In the genomic region with DNA sequence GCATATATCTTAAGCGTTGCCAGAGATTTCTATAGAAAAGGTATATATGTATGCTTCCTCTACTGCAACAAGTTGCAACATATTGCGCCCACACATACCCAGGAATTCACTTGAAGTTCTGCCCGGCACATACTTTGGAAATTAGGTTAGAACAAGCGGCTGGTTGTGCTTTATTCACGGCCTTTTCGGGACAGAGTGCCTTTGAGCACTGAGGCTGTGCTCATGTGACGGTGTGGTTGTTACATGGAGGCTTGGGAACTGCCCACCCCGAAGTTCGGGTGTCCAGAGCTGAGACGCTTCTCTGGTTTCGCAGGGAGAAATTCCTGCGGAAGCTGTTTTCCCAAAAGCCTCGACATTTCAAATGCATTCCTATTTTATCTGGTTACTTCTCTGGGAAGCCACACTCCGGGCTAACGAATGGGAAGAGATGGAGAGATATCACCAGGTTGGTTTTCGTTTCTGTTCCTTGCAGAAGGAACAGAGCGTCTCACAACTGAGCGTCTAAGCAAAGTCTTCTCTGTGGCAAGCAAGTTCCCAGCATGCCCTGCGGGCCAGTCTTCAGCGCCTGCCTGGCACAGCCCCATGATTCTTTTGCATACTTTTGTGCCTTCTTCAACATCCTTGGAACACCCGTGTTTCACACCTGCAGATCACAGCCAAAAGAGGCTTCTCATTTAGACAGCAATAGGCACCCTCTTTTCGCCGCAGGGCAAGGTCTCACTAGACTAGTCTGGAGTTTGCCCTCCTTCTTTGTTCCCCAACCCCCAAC, we compare ENCODE assay signal across 7 mouse cellular contexts. TPM values are rescaled to one million over a fixed set of nuclear protein-coding genes. Genes with fewer than 3 reads are reported as not detected.
A peak's percentile ranks its signal among the peaks of the same experiment; 100 is the strongest.
DNase-seq lines count a peak whose midpoint lies in the region; ATAC-seq and TF ChIP-seq lines count a peak whose summit lies in the region.

No protein-coding gene starts in this region.

- H3K9ac ChIP-seq in intestine, embryonic 14.5 days (ENCODE audit: low read length): no peak overlapping the region
- no peak overlapping the region for H3K9ac ChIP-seq in liver, embryonic 13.5 days

- DNase-seq in CD4-positive helper T cell, adult 2 months (ENCODE audit: low read depth, low spot score): peak; percentile 35
- no peak for DNase-seq in intestine, embryonic 14.5 days (ENCODE audit: low spot score)
- no peak for DNase-seq in liver, embryonic 13.5 days
- DNase-seq in thymus, adult 18-20 months: peak; percentile 76 to 89
- no peak for DNase-seq in spleen, postnatal 36 days (ENCODE audit: low spot score in 2 of 2)

- ATAC-seq in intestine, embryonic 14.5 days (replicated peaks; ENCODE audit: low FRiP score, low TSS enrichment, low read depth): no peak
- no peak for ATAC-seq in liver, embryonic 13.5 days (ENCODE audit: low read depth)
- no peak for ATAC-seq in erythroid progenitor cell, adult 5-6 weeks (replicated peaks; ENCODE audit: low FRiP score, poor library complexity, severe bottlenecking)

- H3K27me3 ChIP-seq in E14TG2a.4 (ENCODE audit: insufficient read depth, low read length): peaks cover 45% of the 10 kb centered on the region
- no peaks in the 10 kb centered on the region for H3K27me3 ChIP-seq in intestine, embryonic 14.5 days (replicated peaks; ENCODE audit: control insufficient read depth, insufficient read depth, low read length)
- H3K27me3 ChIP-seq in liver, embryonic 13.5 days: no peaks in the 10 kb centered on the region

- H3K4me2 ChIP-seq in intestine, embryonic 14.5 days (ENCODE audit: low read length): peak overlapping the region; percentile 0; the same call in 1 of the 2 replicates
- peak overlapping the region; percentile 4; the same call in 1 of the 2 replicates for H3K4me2 ChIP-seq in liver, embryonic 13.5 days

- no peak for TF ChIP-seq CTCF in E14TG2a.4 (conservative IDR thresholded peaks at IDR 0.05; ENCODE audit: low read length)

- H3K36me3 ChIP-seq in E14TG2a.4 (ENCODE audit: insufficient read depth, low read length): no peaks in the 10 kb centered on the region
- no peaks in the 10 kb centered on the region for H3K36me3 ChIP-seq in intestine, embryonic 14.5 days (ENCODE audit: control insufficient read depth, insufficient read depth, low read length)
- no peaks in the 10 kb centered on the region for H3K36me3 ChIP-seq in liver, embryonic 13.5 days

- H3K4me1 ChIP-seq in E14TG2a.4 (replicated peaks; ENCODE audit: low read depth, low read length): peaks cover 13% of the 10 kb centered on the region
- H3K4me1 ChIP-seq in intestine, embryonic 14.5 days (replicated peaks; ENCODE audit: control insufficient read depth, insufficient read depth, low read length): peaks cover 8% of the 10 kb centered on the region; the same call in 1 of the 2 replicates
- H3K4me1 ChIP-seq in liver, embryonic 13.5 days (replicated peaks): no peaks in the 10 kb centered on the region

- peak overlapping the region; percentile 49 for H3K4me3 ChIP-seq in E14TG2a.4 (replicated peaks; ENCODE audit: low read length)
- no peak overlapping the region for H3K4me3 ChIP-seq in intestine, embryonic 14.5 days (ENCODE audit: low read depth, low read length)
- H3K4me3 ChIP-seq in liver, embryonic 13.5 days (replicated peaks): no peak overlapping the region

- H3K9me3 ChIP-seq in E14TG2a.4 (ENCODE audit: low read length): peaks cover 8% of the 10 kb centered on the region
- 0 out of 2 replicates have a peak, but pooled peaks cover 3% of the 10 kb centered on the region for H3K9me3 ChIP-seq in intestine, embryonic 14.5 days (ENCODE audit: control insufficient read depth, low read length)
- peaks cover 6% of the 10 kb centered on the region; the same call in 1 of the 2 replicates for H3K9me3 ChIP-seq in liver, embryonic 13.5 days (replicated peaks)

- 48% methylated on average over 23 of the region's 23 CpGs for WGBS in intestine, embryonic 14.5 days
- 51% methylated on average over 23 of the region's 23 CpGs for WGBS in liver, embryonic 13.5 days (ENCODE audit: insufficient replicate concordance)

- H3K27ac ChIP-seq in intestine, embryonic 14.5 days (ENCODE audit: low read depth): no peak overlapping the region
- H3K27ac ChIP-seq in liver, embryonic 13.5 days: no peak overlapping the region

RNA-seq across cellular contexts. Expression of gene Alox5ap, which starts 48.5 kb away (rescaled TPM):
- 9.3 and 10.4 TPM in 2 replicates for polyA plus RNA-seq in intestine, embryonic 14.5 days (2014; fragmentation: Nextera tagmentation; extraction: Ambion mirVana)
- polyA plus RNA-seq in liver, embryonic 13.5 days (2015; fragmentation: Nextera tagmentation; extraction: Ambion mirVana): 22.5 and 24.7 TPM in 2 replicates
- total RNA-seq in erythroid progenitor cell, adult 5-6 weeks (2015; ENCODE audit: low replicate concordance): 132 and 171 TPM in 2 replicates
- 55.7 and 78.7 TPM in 2 replicates for total RNA-seq in erythroid progenitor cell, adult 5-6 weeks (2017; ENCODE audit: low replicate concordance)

Comparison
In these comparisons a context has a peak if more than half of its experiments do, and no peak if none do; other contexts are left out.
1. DNase-seq: peak in CD4-positive helper T cell, adult 2 months (single experiment) and thymus, adult 18-20 months (2 of 2); none in intestine, embryonic 14.5 days (single experiment), liver, embryonic 13.5 days (single experiment) and spleen, postnatal 36 days (0 of 2).